Mouse (Mus musculus) liver, postnatal 0 days (tissue): ENCODE results near the gene Ndufb10. TPM values are rescaled to one million over a fixed set of nuclear protein-coding genes. Genes with fewer than 3 reads are reported as not detected.

ENCODE experiments used
- ATAC-seq: fragments of 200-750 bp; cut with Nextera tagmentation; 2 replicates; pipeline ENCODE4 v1.8.0; 2017; ENCODE audit warnings: mild to moderate bottlenecking, moderate library complexity
- DNase-seq: peaks from one replicate; pipeline ENCODE4 v3.0.0-alpha.2; 2016
- H3K27ac ChIP-seq: fragments of 300-500 bp; sonication (generic); 2 replicates; pipeline ENCODE4 v1.5.1; 2014; ENCODE audit warnings: antibody characterized with exemption, moderate library complexity, mild to moderate bottlenecking, low read depth
- H3K27me3 ChIP-seq: fragments of 300-500 bp; sonication (generic); 2 replicates; pipeline ENCODE4 v1.6.1; 2014; ENCODE audit warnings: low read length, control low read depth, mixed read lengths; ENCODE audit not compliant: insufficient read depth
- H3K36me3 ChIP-seq: fragments of 300-500 bp; sonication (generic); replicated peaks from 2 replicates; pipeline ENCODE4 v1.6.1; 2014; ENCODE audit warnings: mild to moderate bottlenecking, control low read depth, low read length, moderate library complexity, mixed read lengths; ENCODE audit not compliant: insufficient read depth
- H3K4me1 ChIP-seq: fragments of 300-500 bp; sonication (generic); 2 replicates; pipeline ENCODE4 v1.6.1; 2014; ENCODE audit warnings: antibody characterized with exemption, mild to moderate bottlenecking, control low read depth; ENCODE audit not compliant: insufficient read depth
- H3K4me2 ChIP-seq: fragments of 300-500 bp; sonication (generic); 2 replicates; pipeline ENCODE4 v1.6.1; 2014; ENCODE audit warnings: low read depth, mild to moderate bottlenecking, low read length, moderate library complexity, mixed read lengths
- H3K4me3 ChIP-seq: fragments of 300-500 bp; sonication (generic); 2 replicates; pipeline ENCODE4 v1.5.1; 2014; ENCODE audit warnings: low read depth, low read length
- H3K9ac ChIP-seq: fragments of 300-500 bp; sonication (generic); replicated peaks from 2 replicates; pipeline ENCODE4 v1.6.1; 2014; ENCODE audit warnings: mild to moderate bottlenecking, moderate library complexity
- H3K9me3 ChIP-seq: fragments of 300-500 bp; sonication (generic); 2 replicates; pipeline ENCODE4 v1.6.1; 2016; ENCODE audit warnings: mild to moderate bottlenecking, control low read depth, low read length, mixed read lengths
- CTCF ChIP-seq: sonication (generic); IDR thresholded peaks from 2 replicates; pipeline ENCODE4 v1.5.1; 2016; ENCODE audit warnings: antibody characterized with exemption, low read depth
- EP300 ChIP-seq: IDR thresholded peaks from 2 replicates; pipeline ENCODE4 v1.6.1; 2016; ENCODE audit warnings: antibody characterized with exemption, low read depth, mild to moderate bottlenecking
- WGBS: fragments of 180-500 bp; shearing (Covaris S2); extraction: QIAGEN DNeasy Blood & Tissue Kit; methylation state at CpG from one replicate; pipeline ENCODE4 v1.1.7; 2014; ENCODE audit not compliant: insufficient replicate concordance; 5-methylcytosine and 5-hydroxymethylcytosine counted together
- polyA plus RNA-seq: library from polyadenylated mRNA; unstranded; fragments of >200 nt; fragmentation: Nextera tagmentation; extraction: Ambion mirVana; gene quantifications from 2 replicates; pipeline ENCODE4 v1.2.1, GENCODE M21; 2015

The Ndufb10 gene
- polyA plus RNA-seq, 1 experiment from 2014 or later, result 355 TPM

- Histone ChIP-seq H3K9me3 (no peaks in the 10 kb centered on the region), H3K9ac (peak overlapping the region; percentile 92), H3K4me1 (peaks cover 27% of the 10 kb centered on the region), H3K36me3 (peaks cover 13% of the 10 kb centered on the region), H3K27me3 (no peaks in the 10 kb centered on the region), H3K4me2 (peak overlapping the region; percentile 98), H3K27ac (peak overlapping the region; percentile 78), H3K4me3 (peak overlapping the region; percentile 90)
- WGBS, result 82% methylated on average over 7 of the region's 7 CpGs
- no peak for ATAC-seq
- TF ChIP-seq EP300 (no peak), CTCF (no peak)
- DNase-seq, result peak; percentile 15
Measured at GRCm38 (mm10) chr17:24735446-24735845, 11.2 kb upstream of the Ndufb10 start.

GRCm38 (mm10) chr17:24734513-24734912, 10.2 kb upstream of the Ndufb10 start:
- Histone ChIP-seq H3K9me3 (no peaks in the 10 kb centered on the region), H3K36me3 (peaks cover 4% of the 10 kb centered on the region), H3K27ac (no peak overlapping the region), H3K4me2 (no peak overlapping the region), H3K9ac (no peak overlapping the region), H3K4me3 (no peak overlapping the region), H3K27me3 (no peaks in the 10 kb centered on the region), H3K4me1 (peaks cover 23% of the 10 kb centered on the region)
- DNase-seq, result no peak
- ATAC-seq, result no peak
- TF ChIP-seq EP300 (no peak), CTCF (peak; percentile 24)
- 85% methylated on average over 1 of the region's 1 CpGs for WGBS

DNA sequence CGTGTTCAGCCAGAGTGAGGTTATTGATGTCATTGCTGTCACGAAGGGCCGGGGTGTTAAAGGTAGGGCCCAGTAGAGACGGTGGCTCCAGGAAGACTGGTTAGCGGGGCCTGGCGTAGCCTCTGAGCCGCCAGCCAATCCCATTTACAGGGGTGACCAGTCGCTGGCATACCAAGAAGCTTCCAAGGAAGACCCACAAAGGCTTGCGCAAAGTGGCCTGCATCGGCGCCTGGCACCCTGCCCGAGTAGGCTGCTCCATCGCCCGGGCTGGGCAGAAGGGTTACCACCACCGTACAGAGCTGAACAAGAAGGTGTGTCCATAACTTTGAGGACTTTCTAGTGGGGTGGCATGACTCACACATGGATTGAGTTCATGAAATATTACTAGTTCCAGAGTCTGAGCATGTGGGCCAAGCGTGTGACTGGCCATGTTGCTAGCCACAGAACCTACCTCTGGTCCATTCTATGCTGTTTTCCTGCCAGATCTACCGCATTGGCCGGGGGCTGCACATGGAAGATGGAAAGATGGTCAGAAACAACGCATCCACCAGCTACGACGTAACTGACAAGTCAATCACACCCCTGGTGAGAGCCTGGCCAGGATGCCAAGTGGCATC, 9.3 kb upstream of the Ndufb10 start:
- Histone ChIP-seq H3K36me3 (no peaks in the 10 kb centered on the region), H3K4me1 (peaks cover 15% of the 10 kb centered on the region), H3K27me3 (no peaks in the 10 kb centered on the region), H3K4me3 (no peak overlapping the region), H3K27ac (no peak overlapping the region), H3K4me2 (no peak overlapping the region), H3K9me3 (no peaks in the 10 kb centered on the region), H3K9ac (no peak overlapping the region)
- 81% methylated on average over 21 of the region's 21 CpGs for WGBS
- TF ChIP-seq CTCF, result no peak
- TF ChIP-seq EP300, result no peak
- no peak for ATAC-seq
- no peak for DNase-seq

DNA sequence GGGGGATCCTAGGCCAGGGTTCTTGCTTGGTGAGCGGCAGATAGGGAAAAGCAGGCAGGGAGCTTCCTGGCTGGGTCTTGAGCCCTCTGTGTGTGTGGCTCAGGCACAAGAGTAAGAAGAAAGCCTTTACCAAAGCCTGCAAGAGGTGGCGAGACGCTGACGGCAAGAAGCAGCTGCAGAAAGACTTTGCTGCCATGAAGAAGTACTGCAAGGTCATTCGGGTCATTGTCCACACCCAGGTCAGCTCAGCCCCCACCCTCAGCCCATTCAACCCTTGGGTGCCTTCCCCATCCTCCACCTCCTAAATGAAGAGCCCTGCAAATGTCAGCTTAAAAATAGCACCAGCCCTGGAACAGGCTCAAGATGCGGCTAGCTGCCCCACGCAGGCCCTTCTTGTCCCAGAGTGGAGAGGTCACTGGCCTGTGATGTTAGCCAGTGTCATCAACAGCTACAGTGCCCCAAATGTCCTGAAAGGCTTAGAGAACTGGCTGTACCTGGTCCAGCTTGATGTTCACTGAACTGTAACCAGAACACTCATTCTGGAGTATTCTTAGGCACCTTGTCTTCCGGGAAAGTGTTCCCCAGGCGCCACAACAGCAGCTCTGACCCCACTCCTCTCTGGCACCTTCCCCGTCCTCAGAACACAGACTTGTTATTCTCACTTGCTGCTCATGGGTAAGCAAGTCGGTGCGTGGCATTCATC, 8.1 kb upstream of the Ndufb10 start:
- TF ChIP-seq CTCF, result no peak
- no peak for TF ChIP-seq EP300
- no peak overlapping the region for H3K4me2 ChIP-seq
- ATAC-seq (no peak), DNase-seq (no peak)
- no peaks in the 10 kb centered on the region for H3K27me3 ChIP-seq
- H3K9ac ChIP-seq, result no peak overlapping the region
- no peak overlapping the region for H3K27ac ChIP-seq
- 77% methylated on average over 12 of the region's 12 CpGs for WGBS
- H3K4me1 ChIP-seq, result peaks cover 15% of the 10 kb centered on the region
- H3K36me3 ChIP-seq, result no peaks in the 10 kb centered on the region
- no peak overlapping the region for H3K4me3 ChIP-seq
- H3K9me3 ChIP-seq, result no peaks in the 10 kb centered on the region

DNA sequence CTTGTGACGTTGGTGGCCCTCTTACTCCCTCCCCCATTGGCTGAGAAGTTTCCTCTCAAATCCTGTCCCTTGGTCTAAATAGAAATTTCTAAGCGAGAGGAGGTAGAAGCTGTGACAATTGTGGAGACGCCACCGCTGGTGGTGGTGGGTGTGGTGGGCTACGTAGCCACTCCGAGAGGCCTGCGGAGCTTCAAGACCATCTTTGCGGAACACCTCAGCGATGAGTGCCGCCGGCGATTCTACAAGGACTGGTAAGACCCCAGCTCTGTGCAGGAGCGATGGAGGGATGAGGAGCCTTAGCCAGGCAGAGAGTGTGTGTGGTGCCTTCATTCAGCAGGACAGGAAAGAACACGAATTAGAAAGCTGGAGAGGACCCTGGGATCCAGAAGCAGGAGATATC, 6.5 kb upstream of the Ndufb10 start:
- Histone ChIP-seq H3K4me3 (no peak overlapping the region), H3K27me3 (no peaks in the 10 kb centered on the region)
- 80% methylated on average over 14 of the region's 14 CpGs for WGBS

GRCm38 (mm10) chr17:24729067-24729466, 4.8 kb upstream of the Ndufb10 start:
- Histone ChIP-seq H3K9ac (no peak overlapping the region), H3K4me3 (no peak overlapping the region), H3K9me3 (no peaks in the 10 kb centered on the region), H3K27me3 (no peaks in the 10 kb centered on the region), H3K4me2 (no peak overlapping the region), H3K36me3 (no peaks in the 10 kb centered on the region), H3K4me1 (peaks cover 3% of the 10 kb centered on the region; the same call in 1 of the 2 replicates), H3K27ac (no peak overlapping the region)
- ATAC-seq, result no peak
- WGBS, result 76% methylated on average over 6 of the region's 6 CpGs
- DNase-seq, result no peak
- TF ChIP-seq CTCF, result no peak
- TF ChIP-seq EP300, result no peak

More for the DNA sequence above, 6.5 kb upstream of the Ndufb10 start:
- DNase-seq (no peak), ATAC-seq (no peak)
- H3K36me3 ChIP-seq, result no peaks in the 10 kb centered on the region
- H3K4me1 ChIP-seq, result peaks cover 7% of the 10 kb centered on the region
- no peaks in the 10 kb centered on the region for H3K9me3 ChIP-seq
- TF ChIP-seq CTCF (no peak), EP300 (no peak)
- no peak overlapping the region for H3K27ac ChIP-seq
- H3K9ac ChIP-seq, result no peak overlapping the region
- H3K4me2 ChIP-seq, result no peak overlapping the region
